Mouse (Mus musculus) liver, postnatal 0 days (tissue): ENCODE measurements around the gene Atp6v0b.

ENCODE experiments used
- CTCF ChIP-seq: sonication (generic); IDR thresholded peaks from 2 replicates; pipeline ENCODE4 v1.5.1; 2016; ENCODE audit warnings: antibody characterized with exemption, low read depth
- EP300 ChIP-seq: IDR thresholded peaks from 2 replicates; pipeline ENCODE4 v1.6.1; 2016; ENCODE audit warnings: antibody characterized with exemption, low read depth, mild to moderate bottlenecking

- TF ChIP-seq CTCF (peak; percentile 83), EP300 (no peak)
Observed at GRCm38 (mm10) chr4:117928234-117928633, 41.1 kb upstream of the Atp6v0b start.
